Mouse (Mus musculus) CH12.LX (cell line): Measurements from ENCODE around the gene Gpm6a.

Experiments used
- POLR2A ChIP-seq: IDR thresholded peaks from 2 replicates; pipeline ENCODE4 v1.6.1; 2011; ENCODE audit warnings: low read depth, mild to moderate bottlenecking, improper control_type of control experiment, low read length
- RCOR1 ChIP-seq: conservative IDR thresholded peaks from 2 replicates; pipeline ENCODE4 v1.6.1; 2012; ENCODE audit warnings: low read depth, mild to moderate bottlenecking, inconsistent platforms, low read length, improper control_type of control experiment

DNA sequence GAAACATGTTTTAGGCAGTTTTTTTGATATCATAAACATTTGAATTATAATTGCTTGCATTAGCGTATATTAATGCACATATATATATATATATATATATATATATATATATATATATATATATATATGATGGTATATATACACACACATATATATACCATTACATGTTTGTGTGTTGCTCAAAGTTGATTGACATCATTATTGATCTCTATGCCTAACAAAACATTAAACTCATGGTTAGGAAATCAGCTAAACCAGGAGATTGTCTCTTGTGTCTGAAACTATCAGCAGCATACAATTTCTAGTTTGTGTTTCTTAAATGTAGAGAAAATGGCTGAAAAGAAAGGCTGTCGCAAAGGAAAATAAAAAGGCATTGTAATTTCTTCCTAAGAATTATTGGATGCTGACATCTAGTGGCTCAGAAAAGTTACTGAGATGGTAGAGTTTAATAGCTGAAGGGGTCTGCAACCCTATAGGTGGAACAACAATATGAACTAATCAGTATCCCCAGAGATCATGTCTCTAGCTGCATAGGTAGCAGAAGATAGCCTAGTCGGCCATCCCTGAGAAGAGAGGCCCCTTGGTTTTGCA is 149.3 kb downstream of the Gpm6a start:
- TF ChIP-seq POLR2A, result no peak
- no peak for TF ChIP-seq RCOR1
